Mouse (Mus musculus): ENCODE measurements around the gene Fam57b.

- TF ChIP-seq CTCF (IDR thresholded peaks at IDR 0.05; ENCODE audit: control insufficient read depth, insufficient read depth, insufficient read length) (no peak), MAX (IDR thresholded peaks at IDR 0.05) (no peak), USF1 (IDR thresholded peaks at IDR 0.05; ENCODE audit: low read depth) (no peak)
Observed at GRCm38 (mm10) chr7:126853454-126853853, 56.0 kb downstream of the Fam57b start.
